Mouse (Mus musculus) erythroblast, embryonic 14.5 days (primary cell): Measurements from ENCODE around the gene Zfp955a. TPM values are rescaled to one million over a fixed set of nuclear protein-coding genes. Genes with fewer than 3 reads are reported as not detected.
"Not testable (repeated sequence)": the region's sequence is repeated elsewhere in the genome, so short reads cannot be mapped to it uniquely, and the experiment has no call there.

Source experiments
- H3K27me3 ChIP-seq: 2 replicates; pipeline ENCODE4 v1.6.1; 2012; ENCODE audit warnings: inconsistent platforms; ENCODE audit not compliant: control insufficient read depth
- H3K36me3 ChIP-seq: 2 replicates; pipeline ENCODE4 v1.6.1; 2012; ENCODE audit warnings: mild to moderate bottlenecking, inconsistent platforms; ENCODE audit not compliant: control insufficient read depth
- H3K4me1 ChIP-seq: 2 replicates; pipeline ENCODE4 v1.6.1; 2012; ENCODE audit warnings: inconsistent platforms; ENCODE audit not compliant: control insufficient read depth
- H3K4me3 ChIP-seq: replicated peaks from 2 replicates; pipeline ENCODE3; 2012; ENCODE audit warnings: moderate library complexity, mild to moderate bottlenecking, inconsistent platforms
- H3K9me3 ChIP-seq: 2 replicates; pipeline ENCODE4 v1.6.1; 2012; ENCODE audit warnings: low read length, inconsistent platforms, mixed read lengths; ENCODE audit not compliant: control insufficient read depth
- GATA1 ChIP-seq: IDR thresholded peaks from 2 replicates; pipeline ENCODE4 v1.6.1; 2012; ENCODE audit warnings: low read length, inconsistent platforms, mixed read lengths
- TAL1 ChIP-seq: IDR thresholded peaks from 3 replicates; pipeline ENCODE4 v1.6.1; 2012; ENCODE audit warnings: low read length, inconsistent platforms, mixed read lengths
- polyA plus RNA-seq: library from polyadenylated mRNA; stranded (reverse); fragments of >175 nt; gene quantifications from 2 replicates; pipeline ENCODE4 v1.2.3, GENCODE M21; 2012

Zfp955a gene
- 0.02 TPM in 1 of 2 replicates, not detected in the other for polyA plus RNA-seq

DNA sequence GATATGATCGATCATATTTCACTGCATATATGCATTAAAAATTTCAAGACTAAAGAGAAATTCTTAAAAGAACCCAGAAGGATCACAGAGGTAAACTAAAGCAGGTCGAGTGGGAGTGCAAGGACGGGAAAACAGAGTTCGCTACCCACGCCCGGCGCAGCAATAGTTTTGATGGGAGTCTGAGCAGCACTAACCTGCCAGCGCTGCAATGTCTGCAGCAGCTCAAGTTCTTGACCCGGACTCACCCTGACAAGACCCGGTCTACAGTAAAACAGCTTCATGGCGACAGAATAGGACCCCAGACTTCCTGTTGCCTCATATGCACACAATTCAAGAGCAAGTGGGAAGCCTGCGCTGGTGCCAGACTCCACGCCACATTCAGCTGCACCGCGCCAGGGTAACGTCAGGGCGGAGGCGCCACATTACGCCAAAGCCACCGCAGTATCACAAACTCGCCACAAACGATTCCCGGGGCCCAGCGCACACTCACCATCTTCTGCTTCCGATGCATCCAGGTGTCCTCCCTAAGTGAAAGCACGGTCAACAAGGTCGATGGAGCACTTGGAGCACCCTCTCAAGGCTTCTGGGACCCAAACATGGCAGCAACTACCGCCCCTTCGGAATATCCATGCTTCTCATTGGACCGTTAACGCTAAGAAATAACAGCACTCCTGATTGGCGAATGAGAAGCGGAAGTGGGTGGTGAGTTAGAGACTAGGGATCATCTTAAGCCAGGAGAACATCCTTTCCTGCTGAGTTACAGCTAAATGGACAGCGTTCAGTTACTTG is at the start of gene Zfp955a:
Gene Zfp955a, minus strand, starts transcription at position 616 of the 789 bp plus-strand sequence.
- H3K4me3 ChIP-seq, H3K36me3 ChIP-seq, H3K9me3 ChIP-seq, H3K4me1 ChIP-seq, H3K27me3 ChIP-seq: not testable (repeated sequence)

- not testable (repeated sequence) for H3K4me1 ChIP-seq, H3K9me3 ChIP-seq, H3K27me3 ChIP-seq, H3K4me3 ChIP-seq, H3K36me3 ChIP-seq
Observed at GRCm38 (mm10) chr17:33289876-33290149, 34.9 kb upstream of the Zfp955a start.

DNA sequence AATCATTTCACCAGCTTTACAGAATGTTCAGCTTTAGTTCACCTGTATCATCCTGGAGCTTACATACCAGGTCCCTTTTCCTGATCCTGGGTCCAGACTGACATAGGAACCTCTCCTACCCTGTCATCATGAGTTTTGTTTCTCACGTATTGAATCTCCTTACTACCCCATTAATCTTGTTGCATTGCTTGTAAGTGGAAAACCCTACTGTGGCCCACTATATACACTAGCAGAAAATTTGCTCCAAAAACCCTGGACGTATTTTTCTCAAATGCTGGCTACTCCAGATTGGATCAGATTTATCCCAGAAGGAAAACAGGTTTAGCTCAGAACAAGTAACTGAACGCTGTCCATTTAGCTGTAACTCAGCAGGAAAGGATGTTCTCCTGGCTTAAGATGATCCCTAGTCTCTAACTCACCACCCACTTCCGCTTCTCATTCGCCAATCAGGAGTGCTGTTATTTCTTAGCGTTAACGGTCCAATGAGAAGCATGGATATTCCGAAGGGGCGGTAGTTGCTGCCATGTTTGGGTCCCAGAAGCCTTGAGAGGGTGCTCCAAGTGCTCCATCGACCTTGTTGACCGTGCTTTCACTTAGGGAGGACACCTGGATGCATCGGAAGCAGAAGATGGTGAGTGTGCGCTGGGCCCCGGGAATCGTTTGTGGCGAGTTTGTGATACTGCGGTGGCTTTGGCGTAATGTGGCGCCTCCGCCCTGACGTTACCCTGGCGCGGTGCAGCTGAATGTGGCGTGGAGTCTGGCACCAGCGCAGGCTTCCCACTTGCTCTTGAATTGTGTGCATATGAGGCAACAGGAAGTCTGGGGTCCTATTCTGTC is 34.3 kb upstream of the Zfp955a start, which contains the start of gene Zfp955b:
Gene Zfp955b, plus strand, starts transcription at position 506 of the 837 bp plus-strand sequence.
- H3K36me3 ChIP-seq, H3K27me3 ChIP-seq, H3K4me1 ChIP-seq, H3K9me3 ChIP-seq, H3K4me3 ChIP-seq: not testable (repeated sequence)

- H3K4me1 ChIP-seq, result no peaks in the 10 kb centered on the region
- TF ChIP-seq TAL1, result no peak
- no peak for TF ChIP-seq GATA1
Observed at GRCm38 (mm10) chr17:33268907-33269306, 14.0 kb upstream of the Zfp955a start.

DNA sequence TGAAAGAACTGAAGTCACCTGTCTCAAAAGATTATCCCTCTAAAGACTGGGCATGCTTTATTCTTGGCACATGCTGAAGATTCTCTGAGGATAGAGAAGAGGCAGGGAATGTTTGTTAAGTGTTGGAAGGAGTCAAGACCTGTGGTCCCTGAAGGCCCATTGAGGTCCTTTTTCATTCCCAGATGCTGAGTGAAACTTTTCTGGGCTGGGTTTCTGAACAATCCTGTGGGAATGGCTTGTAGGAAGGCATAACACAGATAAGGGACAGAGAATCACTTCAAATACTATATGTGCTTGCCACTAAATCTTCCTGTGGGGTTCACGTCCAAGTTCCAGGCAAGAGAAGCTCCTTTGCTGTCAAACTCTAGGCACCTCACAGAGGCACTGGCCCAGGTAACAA is 9.4 kb upstream of the Zfp955a start, which contains the start of gene Olfr63:
Gene Olfr63, plus strand, starts transcription at position 301 of the 400 bp plus-strand sequence.
- H3K9me3 ChIP-seq, result no peaks in the 10 kb centered on the region
- H3K36me3 ChIP-seq, result no peaks in the 10 kb centered on the region
- peaks cover 8% of the 10 kb centered on the region for H3K27me3 ChIP-seq
- no peak within 1 kb of the TSS for H3K4me3 ChIP-seq
- H3K4me1 ChIP-seq, result no peaks in the 10 kb centered on the region
- TF ChIP-seq GATA1, result no peak
- no peak for TF ChIP-seq TAL1

More at GRCm38 (mm10) chr17:33268907-33269306, 14.0 kb upstream of the Zfp955a start:
- H3K4me3 ChIP-seq, result no peak overlapping the region
- H3K36me3 ChIP-seq, result no peaks in the 10 kb centered on the region
- H3K9me3 ChIP-seq, result peaks cover 4% of the 10 kb centered on the region; the same call in 1 of the 2 replicates
- H3K27me3 ChIP-seq, result peaks cover 11% of the 10 kb centered on the region

GRCm38 (mm10) chr17:33255319-33255657 is 343 bp upstream of the Zfp955a start:
- not testable (repeated sequence) for H3K4me3 ChIP-seq, H3K36me3 ChIP-seq, H3K4me1 ChIP-seq, H3K9me3 ChIP-seq, H3K27me3 ChIP-seq

- H3K36me3 ChIP-seq, H3K4me1 ChIP-seq, H3K9me3 ChIP-seq, H3K27me3 ChIP-seq, H3K4me3 ChIP-seq: not testable (repeated sequence)
Observed at GRCm38 (mm10) chr17:33236646-33237045, 18.3 kb downstream of the Zfp955a start.

DNA sequence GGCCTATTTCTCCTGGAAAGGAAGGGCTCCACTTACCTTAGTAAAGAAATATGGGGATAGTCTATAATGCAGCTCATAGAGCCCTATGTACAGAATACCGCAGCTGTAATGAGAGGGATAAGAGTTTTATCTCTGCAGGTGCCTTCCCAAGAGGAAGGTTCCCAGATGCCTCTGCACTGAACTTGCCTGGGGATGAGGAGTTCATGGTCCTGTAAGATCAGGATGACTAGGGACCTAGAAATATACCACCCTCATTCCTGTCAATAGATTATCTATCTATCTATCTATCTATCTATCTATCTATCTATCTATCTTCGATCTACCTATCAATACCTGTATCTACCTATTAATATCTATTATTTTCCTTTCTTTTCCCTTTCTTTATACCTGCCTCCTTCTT is 33.4 kb downstream of the Zfp955a start, which contains the start of gene Olfr1564:
Gene Olfr1564, minus strand, starts transcription at position 101 of the 400 bp plus-strand sequence.
- H3K9me3 ChIP-seq, result peaks cover 7% of the 10 kb centered on the region
- no peaks in the 10 kb centered on the region for H3K36me3 ChIP-seq
- no peak within 1 kb of the TSS for H3K4me3 ChIP-seq

GRCm38 (mm10) chr17:33191002-33191401 is 63.9 kb downstream of the Zfp955a start, which contains the start of gene Olfr239:
Gene Olfr239 (plus strand): TSS chr17:33191302.
- H3K4me1 ChIP-seq, H3K9me3 ChIP-seq, H3K4me3 ChIP-seq, H3K27me3 ChIP-seq, H3K36me3 ChIP-seq: not testable (repeated sequence)

More for the DNA sequence above, 33.4 kb downstream of the Zfp955a start, which contains the start of gene Olfr1564:
- TF ChIP-seq TAL1 (no peak), GATA1 (no peak)
- Histone ChIP-seq H3K27me3 (no peaks in the 10 kb centered on the region), H3K4me1 (no peaks in the 10 kb centered on the region)

Other genes starting within 250 kb of the Zfp955a start
- gene Zfp763, start 221.7 kb downstream of the Zfp955a start, polyA plus RNA-seq, result not detected in 2 replicates
- gene 4921501E09Rik, start 187.1 kb downstream of the Zfp955a start, polyA plus RNA-seq, result not detected in 2 replicates
- gene Zfp563, start 165.8 kb downstream of the Zfp955a start, polyA plus RNA-seq, result not detected in 2 replicates
- not detected in 2 replicates for gene Morc2b, start 115.5 kb downstream of the Zfp955a start, polyA plus RNA-seq
- not detected in 2 replicates for gene Olfr55, start 86.7 kb downstream of the Zfp955a start, polyA plus RNA-seq
- gene Olfr239, start 63.8 kb downstream of the Zfp955a start, polyA plus RNA-seq, result not detected in 2 replicates
- gene Olfr1564, start 33.5 kb downstream of the Zfp955a start, polyA plus RNA-seq, result not detected in 2 replicates
- not detected in 2 replicates for gene Olfr63, start 9.5 kb upstream of the Zfp955a start, polyA plus RNA-seq
- 0.01 and 0.02 TPM in 2 replicates for gene Zfp955b, start 34.4 kb upstream of the Zfp955a start, polyA plus RNA-seq
- gene Zfp81, start 103.7 kb upstream of the Zfp955a start, polyA plus RNA-seq, result 0.03 TPM in 1 of 2 replicates, not detected in the other
- 0.04 and 0.07 TPM in 2 replicates for gene Zfp101, start 139.5 kb upstream of the Zfp955a start, polyA plus RNA-seq
- not detected in 2 replicates for gene Actl9, start 177.8 kb upstream of the Zfp955a start, polyA plus RNA-seq